Mouse (Mus musculus) liver, adult 2 months (tissue): ENCODE measurements around the gene Rarb. TPM values are rescaled to one million over a fixed set of nuclear protein-coding genes. Genes with fewer than 3 reads are reported as not detected.

Experiments
- DNase-seq: peaks from one replicate; pipeline ENCODE4 v3.0.0-alpha.2; 2011; ENCODE audit warnings: low read depth, low spot score; ENCODE audit errors: extremely low read depth
- H3K27ac ChIP-seq: fragments of 200-500 bp; replicated peaks from 2 replicates; pipeline ENCODE4 v1.5.1; 2012; ENCODE audit warnings: low read depth, mild to moderate bottlenecking, control low read depth, inconsistent platforms, low read length; ENCODE audit not compliant: insufficient read depth
- H3K27me3 ChIP-seq: fragments of 200-500 bp; 2 replicates; pipeline ENCODE4 v1.6.1; 2012; ENCODE audit warnings: mild to moderate bottlenecking, moderate library complexity, low read length, inconsistent platforms; ENCODE audit not compliant: control insufficient read depth, insufficient read depth
- H3K36me3 ChIP-seq: fragments of 200-500 bp; 2 replicates; pipeline ENCODE4 v1.6.1; 2012; ENCODE audit warnings: low read length, inconsistent platforms; ENCODE audit not compliant: control insufficient read depth, insufficient read depth
- H3K4me1 ChIP-seq: fragments of 200-500 bp; 2 replicates; pipeline ENCODE4 v1.6.1; 2011; ENCODE audit warnings: low read length; ENCODE audit not compliant: control insufficient read depth, insufficient read depth
- H3K4me3 ChIP-seq: fragments of 200-500 bp; 2 replicates; pipeline ENCODE4 v1.5.1; 2011; ENCODE audit warnings: low read depth, mild to moderate bottlenecking, control low read depth, low read length, moderate library complexity; ENCODE audit not compliant: insufficient read depth
- H3K79me2 ChIP-seq: fragments of 200-500 bp; 2 replicates; pipeline ENCODE4 v1.6.1; 2012; ENCODE audit warnings: inconsistent platforms, mild to moderate bottlenecking, low read length, moderate library complexity; ENCODE audit not compliant: control insufficient read depth, insufficient read depth
- H3K9ac ChIP-seq: fragments of 200-500 bp; 2 replicates; pipeline ENCODE4 v1.6.1; 2012; ENCODE audit warnings: low read depth, mild to moderate bottlenecking, control low read depth, inconsistent platforms, low read length
- CTCF ChIP-seq: fragments of 200-500 bp; IDR thresholded peaks from 2 replicates; pipeline ENCODE4 v1.5.1; 2011; ENCODE audit warnings: low read depth, low read length, control low read depth
- POLR2A ChIP-seq: fragments of 200-500 bp; IDR thresholded peaks from 2 replicates; pipeline ENCODE4 v1.6.1; 2011; ENCODE audit warnings: low read length, control low read depth; ENCODE audit not compliant: insufficient read depth; ENCODE audit errors: extremely low read depth
- WGBS: fragments of 180-500 bp; shearing (Covaris S2); methylation state at CpG from one replicate; pipeline ENCODE4 v1.1.7; 2018; 5-methylcytosine and 5-hydroxymethylcytosine counted together
- polyA plus RNA-seq: library from polyadenylated mRNA; depleted of rRNA; stranded (reverse); fragments of >200 nt; gene quantifications from 2 replicates; pipeline ENCODE4 v1.2.3, GENCODE M21; 2012
- total RNA-seq: library from RNA; depleted of rRNA; stranded (reverse); fragments of >200 nt; gene quantifications from 2 replicates; pipeline ENCODE4 v1.2.3, GENCODE M21; 2014

The Rarb gene
- total and polyA plus RNA-seq, 2 experiments, result 2.8 to 6.9 TPM

GRCm38 (mm10) chr14:16578100-16578499 lies 240.9 kb downstream of the Rarb start:
- Histone ChIP-seq H3K4me3 (no peak overlapping the region), H3K79me2 (no peaks in the 10 kb centered on the region), H3K36me3 (no peaks in the 10 kb centered on the region), H3K9ac (no peak overlapping the region), H3K4me1 (peaks cover 12% of the 10 kb centered on the region; the same call in 1 of the 2 replicates), H3K27me3 (no peaks in the 10 kb centered on the region), H3K27ac (no peak overlapping the region)
- no peak for DNase-seq
- TF ChIP-seq CTCF, result no peak

DNA sequence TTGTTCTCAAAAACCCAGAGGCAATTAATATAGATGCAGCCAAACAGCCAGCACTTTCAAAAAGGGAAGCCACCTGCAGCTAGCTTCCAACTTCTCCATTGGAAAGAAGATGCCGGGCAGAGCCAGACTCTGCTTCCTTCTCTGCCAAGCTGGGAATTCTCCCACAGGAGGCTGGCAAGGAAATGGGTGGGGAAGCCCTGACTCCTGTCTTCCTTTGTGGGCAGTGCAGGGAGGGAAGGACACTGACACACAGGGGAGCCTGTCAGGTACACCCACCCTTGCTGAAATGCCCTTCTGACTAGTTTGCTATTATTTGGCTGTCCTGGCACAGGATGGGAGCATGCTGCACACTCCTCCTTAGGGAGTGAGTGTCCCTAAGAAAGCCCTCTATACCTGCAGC lies 241.9 kb downstream of the Rarb start:
- DNase-seq, result no peak
- TF ChIP-seq CTCF (no peak), POLR2A (no peak)
- Histone ChIP-seq H3K27me3 (no peaks in the 10 kb centered on the region), H3K27ac (no peak overlapping the region), H3K79me2 (no peaks in the 10 kb centered on the region), H3K36me3 (no peaks in the 10 kb centered on the region), H3K9ac (no peak overlapping the region), H3K4me3 (no peak overlapping the region), H3K4me1 (peaks cover 14% of the 10 kb centered on the region; the same call in 1 of the 2 replicates)
- 50% methylated on average over 1 of the region's 1 CpGs for WGBS

- TF ChIP-seq POLR2A (peak; percentile 86), CTCF (peak; percentile 40)
- peak overlapping the region; percentile 94 for H3K27ac ChIP-seq
- peak overlapping the region; percentile 87 for H3K9ac ChIP-seq
- H3K4me3 ChIP-seq, result peak overlapping the region; percentile 78
- WGBS, result under 1% methylated on average over 52 of the region's 52 CpGs
- H3K27me3 ChIP-seq, result no peaks in the 10 kb centered on the region
- no peaks in the 10 kb centered on the region for H3K36me3 ChIP-seq
- H3K79me2 ChIP-seq, result no peaks in the 10 kb centered on the region
- DNase-seq, result peak; percentile 97
- H3K4me1 ChIP-seq, result peaks cover 15% of the 10 kb centered on the region; the same call in 1 of the 2 replicates
Observed at GRCm38 (mm10) chr14:16574925-16575721, 243.8 kb downstream of the Rarb start.

- Histone ChIP-seq H3K27me3 (no peaks in the 10 kb centered on the region), H3K79me2 (no peaks in the 10 kb centered on the region; the same call in 1 of the 2 replicates), H3K4me3 (peak overlapping the region; percentile 78), H3K9ac (peak overlapping the region; percentile 65), H3K4me1 (peaks cover 22% of the 10 kb centered on the region), H3K36me3 (no peaks in the 10 kb centered on the region), H3K27ac (peak overlapping the region; percentile 52)
- TF ChIP-seq POLR2A, result no peak
- TF ChIP-seq CTCF, result no peak
- WGBS, result 9% methylated on average over 6 of the region's 6 CpGs
- peak; percentile 90 for DNase-seq
Observed at GRCm38 (mm10) chr14:16573475-16574171, 245.3 kb downstream of the Rarb start.

DNA sequence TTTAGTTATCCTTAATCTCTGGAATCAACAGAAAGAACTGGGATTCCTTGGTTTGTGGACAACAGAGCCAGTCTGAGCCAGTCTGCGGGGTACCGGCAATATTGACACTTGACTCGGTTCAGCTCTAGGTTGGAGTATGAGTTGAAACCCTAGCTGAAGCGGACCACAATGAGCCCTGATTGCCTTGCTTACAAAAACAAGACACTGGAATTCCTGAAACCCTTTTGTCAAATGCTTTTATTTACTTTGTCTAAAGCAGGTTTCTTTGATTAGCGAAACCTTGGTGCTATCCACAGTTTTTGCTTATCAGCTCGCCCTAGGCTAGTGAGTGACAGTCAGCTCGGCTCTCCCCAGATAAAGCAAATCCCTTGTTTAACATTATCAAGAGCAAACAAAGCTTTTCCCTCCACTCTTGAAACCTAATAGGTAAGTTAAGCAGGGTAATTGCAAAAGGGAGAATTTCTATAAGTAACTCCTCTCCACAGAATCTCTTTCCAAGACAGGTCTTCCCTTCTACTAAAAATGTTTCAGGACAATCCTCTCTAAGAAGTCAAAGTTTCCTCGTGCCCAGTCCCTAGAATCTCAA lies 246.1 kb downstream of the Rarb start:
- Histone ChIP-seq H3K27me3 (no peaks in the 10 kb centered on the region), H3K79me2 (no peaks in the 10 kb centered on the region; the same call in 1 of the 2 replicates), H3K4me1 (peaks cover 22% of the 10 kb centered on the region), H3K4me3 (peak overlapping the region; percentile 46), H3K36me3 (no peaks in the 10 kb centered on the region), H3K27ac (peak overlapping the region; percentile 48), H3K9ac (peak overlapping the region; percentile 60)
- WGBS, result 6% methylated on average over 8 of the region's 8 CpGs
- no peak for TF ChIP-seq CTCF
- TF ChIP-seq POLR2A, result no peak
- DNase-seq, result peak; percentile 56

GRCm38 (mm10) chr14:16569506-16570001 lies 249.4 kb downstream of the Rarb start:
- TF ChIP-seq POLR2A (no peak), CTCF (no peak)
- Histone ChIP-seq H3K27me3 (no peaks in the 10 kb centered on the region), H3K4me3 (no peak overlapping the region), H3K9ac (no peak overlapping the region), H3K36me3 (no peaks in the 10 kb centered on the region), H3K4me1 (peaks cover 19% of the 10 kb centered on the region), H3K27ac (no peak overlapping the region), H3K79me2 (peaks cover 8% of the 10 kb centered on the region; the same call in 1 of the 2 replicates)
- DNase-seq, result no peak
- 40% methylated on average over 7 of the region's 7 CpGs for WGBS
